Mouse (Mus musculus): ENCODE data around the gene Rel. TPM values are rescaled to one million over a fixed set of nuclear protein-coding genes. Genes with fewer than 3 reads are reported as not detected.

Gene Rel
- polyA plus RNA-seq, 1 experiment = 1.6 TPM

- Histone ChIP-seq H3K36me3 (ENCODE audit: control insufficient read depth, insufficient read depth, low read length) (no peaks in the 10 kb centered on the region; the same call in 1 of the 2 replicates), H3K4me1 (ENCODE audit: control insufficient read depth, insufficient read depth, low read length) (no peaks in the 10 kb centered on the region), H3K4me3 (ENCODE audit: control insufficient read depth, low read depth, low read length) (no peak overlapping the region), H3K27ac (ENCODE audit: control insufficient read depth, insufficient read depth, low read depth, low read length) (no peak overlapping the region), H3K27me3 (ENCODE audit: control insufficient read depth, insufficient read depth, low read length) (no peaks in the 10 kb centered on the region)
- no peak for TF ChIP-seq CTCF (IDR thresholded peaks at IDR 0.05; ENCODE audit: control insufficient read depth, insufficient read depth, insufficient replicate concordance, low read depth, low read length)
- no peak for TF ChIP-seq POLR2A (IDR thresholded peaks at IDR 0.05; ENCODE audit: control insufficient read depth, low read depth, low read length)
These were observed 26.4 kb downstream of the Rel start for GRCm38 (mm10) chr11:23744352-23744751.

GRCm38 (mm10) chr11:23741386-23741785 lies 29.4 kb downstream of the Rel start:
- Histone ChIP-seq H3K27me3 (ENCODE audit: control insufficient read depth, insufficient read depth, low read length) (no peaks in the 10 kb centered on the region), H3K4me3 (ENCODE audit: control insufficient read depth, low read depth, low read length) (no peak overlapping the region), H3K36me3 (ENCODE audit: control insufficient read depth, insufficient read depth, low read length) (no peaks in the 10 kb centered on the region; the same call in 1 of the 2 replicates), H3K27ac (ENCODE audit: control insufficient read depth, insufficient read depth, low read depth, low read length) (no peak overlapping the region), H3K4me1 (ENCODE audit: control insufficient read depth, insufficient read depth, low read length) (no peaks in the 10 kb centered on the region)
- no peak for TF ChIP-seq CTCF (IDR thresholded peaks at IDR 0.05; ENCODE audit: control insufficient read depth, insufficient read depth, insufficient replicate concordance, low read depth, low read length)
- TF ChIP-seq POLR2A (IDR thresholded peaks at IDR 0.05; ENCODE audit: control insufficient read depth, low read depth, low read length) = no peak

GRCm38 (mm10) chr11:23740895-23741294 lies 29.9 kb downstream of the Rel start:
- no peaks in the 10 kb centered on the region for H3K4me1 ChIP-seq (ENCODE audit: control insufficient read depth, insufficient read depth, low read length)
- H3K27ac ChIP-seq (ENCODE audit: control insufficient read depth, insufficient read depth, low read depth, low read length) = no peak overlapping the region
- H3K4me3 ChIP-seq (ENCODE audit: control insufficient read depth, low read depth, low read length) = no peak overlapping the region
- H3K27me3 ChIP-seq (ENCODE audit: control insufficient read depth, insufficient read depth, low read length) = no peaks in the 10 kb centered on the region
- no peak for TF ChIP-seq CTCF (IDR thresholded peaks at IDR 0.05; ENCODE audit: control insufficient read depth, insufficient read depth, insufficient replicate concordance, low read depth, low read length)
- TF ChIP-seq POLR2A (IDR thresholded peaks at IDR 0.05; ENCODE audit: control insufficient read depth, low read depth, low read length) = no peak
- no peaks in the 10 kb centered on the region; the same call in 1 of the 2 replicates for H3K36me3 ChIP-seq (ENCODE audit: control insufficient read depth, insufficient read depth, low read length)

- no peaks in the 10 kb centered on the region for H3K4me1 ChIP-seq (ENCODE audit: control insufficient read depth, insufficient read depth, low read length)
- H3K27me3 ChIP-seq (ENCODE audit: control insufficient read depth, insufficient read depth, low read length) = no peaks in the 10 kb centered on the region
- H3K27ac ChIP-seq (ENCODE audit: control insufficient read depth, insufficient read depth, low read depth, low read length) = no peak overlapping the region
- H3K4me3 ChIP-seq (ENCODE audit: control insufficient read depth, low read depth, low read length) = no peak overlapping the region
- TF ChIP-seq POLR2A (IDR thresholded peaks at IDR 0.05; ENCODE audit: control insufficient read depth, low read depth, low read length) (no peak), CTCF (IDR thresholded peaks at IDR 0.05; ENCODE audit: control insufficient read depth, insufficient read depth, insufficient replicate concordance, low read depth, low read length) (no peak)
- no peaks in the 10 kb centered on the region for H3K36me3 ChIP-seq (ENCODE audit: control insufficient read depth, insufficient read depth, low read length)
These were observed 34.8 kb downstream of the Rel start for GRCm38 (mm10) chr11:23735820-23736470.

GRCm38 (mm10) chr11:23734749-23735286 lies 36.0 kb downstream of the Rel start:
- Histone ChIP-seq H3K27ac (ENCODE audit: control insufficient read depth, insufficient read depth, low read depth, low read length) (peak overlapping the region; percentile 40; the same call in 1 of the 2 replicates), H3K4me1 (ENCODE audit: control insufficient read depth, insufficient read depth, low read length) (no peaks in the 10 kb centered on the region), H3K27me3 (ENCODE audit: control insufficient read depth, insufficient read depth, low read length) (no peaks in the 10 kb centered on the region), H3K36me3 (ENCODE audit: control insufficient read depth, insufficient read depth, low read length) (no peaks in the 10 kb centered on the region), H3K4me3 (ENCODE audit: control insufficient read depth, low read depth, low read length) (no peak overlapping the region)
- TF ChIP-seq POLR2A (IDR thresholded peaks at IDR 0.05; ENCODE audit: control insufficient read depth, low read depth, low read length) = no peak
- no peak for TF ChIP-seq CTCF (IDR thresholded peaks at IDR 0.05; ENCODE audit: control insufficient read depth, insufficient read depth, insufficient replicate concordance, low read depth, low read length)

- H3K4me1 ChIP-seq (ENCODE audit: control insufficient read depth, insufficient read depth, low read length) = no peaks in the 10 kb centered on the region
- TF ChIP-seq CTCF (IDR thresholded peaks at IDR 0.05; ENCODE audit: control insufficient read depth, insufficient read depth, insufficient replicate concordance, low read depth, low read length) (no peak), POLR2A (IDR thresholded peaks at IDR 0.05; ENCODE audit: control insufficient read depth, low read depth, low read length) (no peak)
- H3K27me3 ChIP-seq (ENCODE audit: control insufficient read depth, insufficient read depth, low read length) = no peaks in the 10 kb centered on the region
- no peaks in the 10 kb centered on the region for H3K36me3 ChIP-seq (ENCODE audit: control insufficient read depth, insufficient read depth, low read length)
- H3K4me3 ChIP-seq (ENCODE audit: control insufficient read depth, low read depth, low read length) = no peak overlapping the region
- no peak overlapping the region for H3K27ac ChIP-seq (ENCODE audit: control insufficient read depth, insufficient read depth, low read depth, low read length)
These were observed 37.9 kb downstream of the Rel start for GRCm38 (mm10) chr11:23732840-23733239.

GRCm38 (mm10) chr11:23730120-23730519 lies 40.6 kb downstream of the Rel start:
- TF ChIP-seq CTCF (IDR thresholded peaks at IDR 0.05; ENCODE audit: control insufficient read depth, insufficient read depth, insufficient replicate concordance, low read depth, low read length) = no peak
- TF ChIP-seq POLR2A (IDR thresholded peaks at IDR 0.05; ENCODE audit: control insufficient read depth, low read depth, low read length) = no peak

More at GRCm38 (mm10) chr11:23730120-23730519, 40.6 kb downstream of the Rel start:
- no peaks in the 10 kb centered on the region for H3K27me3 ChIP-seq (ENCODE audit: control insufficient read depth, insufficient read depth, low read length)
- H3K4me1 ChIP-seq (ENCODE audit: control insufficient read depth, insufficient read depth, low read length) = no peaks in the 10 kb centered on the region
- H3K36me3 ChIP-seq (ENCODE audit: control insufficient read depth, insufficient read depth, low read length) = no peaks in the 10 kb centered on the region; the same call in 1 of the 2 replicates
- no peak overlapping the region for H3K27ac ChIP-seq (ENCODE audit: control insufficient read depth, insufficient read depth, low read depth, low read length)
- H3K4me3 ChIP-seq (ENCODE audit: control insufficient read depth, low read depth, low read length) = no peak overlapping the region

Data from testis, adult 2 months (tissue).